Mouse (Mus musculus) heart, adult 9 months (tissue): ENCODE measurements around the gene Hoxb6.

Experiments
- DNase-seq, 2 experiments: peaks; one replicate each; pipeline ENCODE4 v3.0.0; 2022; ENCODE audit warnings: low spot score in 2 of 2

The Hoxb6 gene

GRCm38 (mm10) chr11:96291681-96292564 lies at the start of gene Hoxb6:
Gene Hoxb6, plus strand, starts transcription at chr11:96292476.
- DNase-seq: no peak

GRCm38 (mm10) chr11:96250901-96251300 lies 41.4 kb upstream of the Hoxb6 start:
- no peak for DNase-seq

- DNase-seq: no peak
These were observed 40.7 kb upstream of the Hoxb6 start for GRCm38 (mm10) chr11:96251480-96252031.

- no peak for DNase-seq
These were observed 39.6 kb upstream of the Hoxb6 start for GRCm38 (mm10) chr11:96252541-96253120.

- DNase-seq: no peak
These were observed 38.1 kb upstream of the Hoxb6 start for GRCm38 (mm10) chr11:96254221-96254620.

- no peak for DNase-seq
These were observed 36.9 kb upstream of the Hoxb6 start for GRCm38 (mm10) chr11:96255111-96255995.

GRCm38 (mm10) chr11:96255996-96256445 lies 36.3 kb upstream of the Hoxb6 start:
- DNase-seq: no peak

GRCm38 (mm10) chr11:96257141-96257540 lies 35.1 kb upstream of the Hoxb6 start:
- DNase-seq: no peak

- no peak for DNase-seq
These were observed 33.2 kb upstream of the Hoxb6 start for GRCm38 (mm10) chr11:96259038-96259437.

GRCm38 (mm10) chr11:96259511-96259910 lies 32.8 kb upstream of the Hoxb6 start:
- DNase-seq: no peak

GRCm38 (mm10) chr11:96260310-96260970 lies 31.8 kb upstream of the Hoxb6 start:
- no peak for DNase-seq

GRCm38 (mm10) chr11:96261323-96261890 lies 30.9 kb upstream of the Hoxb6 start:
- DNase-seq: peak in 1 of 2 experiments; percentile 31

GRCm38 (mm10) chr11:96262262-96262830 lies 29.9 kb upstream of the Hoxb6 start:
- no peak for DNase-seq

GRCm38 (mm10) chr11:96263636-96264389 lies 28.5 kb upstream of the Hoxb6 start:
- no peak for DNase-seq

- DNase-seq: no peak
These were observed 27.8 kb upstream of the Hoxb6 start for GRCm38 (mm10) chr11:96264390-96265020.

- DNase-seq: no peak
These were observed 26.3 kb upstream of the Hoxb6 start for GRCm38 (mm10) chr11:96265954-96266353.

GRCm38 (mm10) chr11:96267021-96267920 lies 25.0 kb upstream of the Hoxb6 start:
- DNase-seq: no peak

GRCm38 (mm10) chr11:96268031-96268745 lies 24.1 kb upstream of the Hoxb6 start:
- no peak for DNase-seq
